Mouse (Mus musculus) lung, adult 2 months (tissue): ENCODE measurements around the gene Smg9.

Experiments
- CTCF ChIP-seq: fragments of 200-500 bp; IDR thresholded peaks from 2 replicates; pipeline ENCODE4 v1.5.1; 2011; ENCODE audit warnings: mild to moderate bottlenecking, low read length, control low read depth; ENCODE audit not compliant: insufficient read depth
- POLR2A ChIP-seq: fragments of 200-500 bp; IDR thresholded peaks from 2 replicates; pipeline ENCODE4 v1.6.1; 2011; ENCODE audit warnings: low read depth, mild to moderate bottlenecking, control low read depth, low read length, borderline replicate concordance; ENCODE audit errors: extremely low read depth

DNA sequence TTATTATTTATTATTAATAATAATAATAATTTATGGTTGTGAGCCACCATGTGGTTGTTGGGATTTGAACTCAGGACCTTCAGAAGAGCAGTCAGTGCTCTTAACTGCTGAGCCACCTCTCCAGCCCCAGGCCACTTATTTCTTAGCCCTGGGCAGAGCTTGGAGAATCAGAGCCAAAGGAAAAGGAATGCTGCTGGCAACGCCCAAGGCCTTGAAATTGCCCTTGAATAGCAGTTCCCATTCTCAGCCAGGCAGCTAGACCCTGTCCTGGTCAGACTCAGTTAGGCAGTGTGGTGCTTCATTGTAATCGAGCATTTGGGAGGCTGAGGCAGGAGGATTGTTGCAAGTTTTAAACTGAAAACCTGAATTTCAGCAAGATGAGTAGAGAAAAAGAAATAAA lies 54.8 kb downstream of the Smg9 start:
- no peak for TF ChIP-seq CTCF
- TF ChIP-seq POLR2A = no peak
